Mouse (Mus musculus) forebrain, embryonic 12.5 days (tissue): Measurements from ENCODE around the gene Aggf1. TPM values are rescaled to one million over a fixed set of nuclear protein-coding genes. Genes with fewer than 3 reads are reported as not detected.

Experiments
- ATAC-seq: fragments of 200-750 bp; cut with Nextera tagmentation; 2 replicates; pipeline ENCODE4 v1.8.0; 2017; ENCODE audit warnings: moderate TSS enrichment; ENCODE audit not compliant: low FRiP score
- H3K27ac ChIP-seq: fragments of 300-500 bp; sonication (generic); 2 replicates; pipeline ENCODE4 v1.5.1; 2016; ENCODE audit warnings: mild to moderate bottlenecking
- H3K27me3 ChIP-seq: fragments of 300-500 bp; sonication (generic); 2 replicates; pipeline ENCODE4 v1.6.1; 2016; ENCODE audit warnings: mild to moderate bottlenecking
- H3K36me3 ChIP-seq: fragments of 300-500 bp; sonication (generic); replicated peaks from 2 replicates; pipeline ENCODE4 v1.6.1; 2016; ENCODE audit warnings: mild to moderate bottlenecking
- H3K4me1 ChIP-seq: fragments of 300-500 bp; sonication (generic); 2 replicates; pipeline ENCODE4 v1.6.1; 2016
- H3K4me2 ChIP-seq: fragments of 300-500 bp; sonication (generic); 2 replicates; pipeline ENCODE4 v1.6.1; 2016; ENCODE audit warnings: mild to moderate bottlenecking, moderate library complexity
- H3K4me3 ChIP-seq: fragments of 300-500 bp; sonication (generic); replicated peaks from 2 replicates; pipeline ENCODE4 v1.5.1; 2016; ENCODE audit warnings: mild to moderate bottlenecking
- H3K9ac ChIP-seq: fragments of 300-500 bp; sonication (generic); 2 replicates; pipeline ENCODE4 v1.6.1; 2016; ENCODE audit warnings: mild to moderate bottlenecking
- H3K9me3 ChIP-seq: fragments of 300-500 bp; sonication (generic); 2 replicates; pipeline ENCODE4 v1.6.1; 2016
- WGBS: fragments of 180-500 bp; shearing (Covaris S2); methylation state at CpG from one replicate; pipeline ENCODE4 v1.1.7; 2016; 5-methylcytosine and 5-hydroxymethylcytosine counted together
- polyA plus RNA-seq: library from polyadenylated mRNA; unstranded; fragments of >200 nt; fragmentation: Nextera tagmentation; extraction: Ambion mirVana; gene quantifications from 2 replicates; pipeline ENCODE4 v1.2.1, GENCODE M21; 2016

Aggf1 gene
- polyA plus RNA-seq, 1 experiment from 2014 or later: 54.2 TPM

DNA sequence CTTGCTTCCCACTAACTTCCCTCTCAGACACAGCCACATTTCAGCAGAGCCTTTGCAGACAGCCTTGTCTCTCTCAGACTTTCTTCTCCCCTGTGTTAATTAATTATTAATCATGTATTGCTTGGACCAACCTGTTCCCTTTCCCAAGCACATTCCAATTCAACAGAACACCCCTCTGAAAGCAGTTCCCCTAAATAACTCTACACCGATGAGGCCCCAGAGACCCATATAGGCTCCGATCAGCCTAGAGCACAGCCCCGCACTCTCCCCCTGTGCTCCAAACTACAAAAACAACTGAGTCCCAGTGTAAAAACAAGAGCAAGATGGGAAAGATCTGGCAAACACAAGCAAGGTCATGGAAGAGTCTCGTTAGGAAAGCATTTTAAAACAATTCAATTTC, 68.6 kb downstream of the Aggf1 start:
- H3K27ac ChIP-seq: no peak overlapping the region
- H3K9me3 ChIP-seq: no peaks in the 10 kb centered on the region
- H3K27me3 ChIP-seq: no peaks in the 10 kb centered on the region
- no peaks in the 10 kb centered on the region for H3K4me1 ChIP-seq
- WGBS: 78% methylated on average over 4 of the region's 4 CpGs
- no peaks in the 10 kb centered on the region for H3K36me3 ChIP-seq
- ATAC-seq: no peak
- no peak overlapping the region for H3K9ac ChIP-seq
- H3K4me3 ChIP-seq: no peak overlapping the region
- no peak overlapping the region for H3K4me2 ChIP-seq

Other genes starting within 250 kb of the Aggf1 start
- 3.7 and 4.0 TPM in 2 replicates for gene Pde8b, start 125.0 kb downstream of the Aggf1 start, polyA plus RNA-seq
- gene Zbed3, start 51.7 kb downstream of the Aggf1 start, polyA plus RNA-seq: 67.8 and 68.1 TPM in 2 replicates
- 0.41 and 0.65 TPM in 2 replicates for gene Crhbp, start 69.6 kb upstream of the Aggf1 start, polyA plus RNA-seq
- 1.7 and 5.0 TPM in 2 replicates for gene S100z, start 103.4 kb upstream of the Aggf1 start, polyA plus RNA-seq
- 0.32 and 0.33 TPM in 2 replicates for gene F2rl1, start 149.9 kb upstream of the Aggf1 start, polyA plus RNA-seq
- gene F2r, start 243.1 kb upstream of the Aggf1 start, polyA plus RNA-seq: 109 TPM in 2 replicates